Comparison of ENCODE assay signal across 16 mouse cellular contexts in genomic region chr6:6925264-6925663, GRCm38 (mm10). TPM values are rescaled to one million over a fixed set of nuclear protein-coding genes. Genes with fewer than 3 reads are reported as not detected.
"Had no signal": no experiment of that assay in that cellular context is flagged by ENCODE, and none has a peak within 500 bp of the region (broad histone marks: within the 10 kb centered on the region; RNA-seq: fewer than 3 reads in every experiment).

No protein-coding gene starts in this region.

- ATAC-seq: midbrain, embryonic 16.5 days had no signal

- DNase-seq: lung, adult 18-20 months; lung, embryonic 14.5 days; lung, postnatal 10 days; lung, postnatal 4 days; midbrain, embryonic 14.5 days; retina, postnatal 1 day; right cerebral cortex, adult 18-20 months; right cerebral cortex, postnatal 25 days; right cerebral cortex, postnatal 4 days; spleen, adult 18-20 months; thymus, adult 2 months; thymus, postnatal 25 days; thymus, postnatal 4 days had no signal

RNA-seq across cellular contexts. Expression of gene Dlx5, which starts 43.4 kb away (rescaled TPM):
- total RNA-seq: megakaryocyte, adult 5-6 weeks; megakaryocyte-erythroid progenitor cell, adult 5-6 weeks had no signal
